Mouse (Mus musculus): ENCODE measurements around the gene Slc6a8. TPM values are rescaled to one million over a fixed set of nuclear protein-coding genes. Genes with fewer than 3 reads are reported as not detected.

Slc6a8 gene
- total RNA-seq (2021) = 10 to 100 TPM; 52.2 to 64.8 TPM

- DNase-seq = peak; percentile 82
- intact Hi-C loops (cut with DNase I) = no loop called here
Observed at GRCm38 (mm10) chrX:73672879-73673618, at the start of gene Slc6a8. Gene Slc6a8, plus strand, starts transcription at chrX:73673150.

GRCm38 (mm10) chrX:73626981-73627380 is 46.0 kb upstream of the Slc6a8 start:
- DNase-seq = no peak
- intact Hi-C loops (cut with DNase I) = no loop called here

GRCm38 (mm10) chrX:73635425-73635824 is 37.5 kb upstream of the Slc6a8 start:
- intact Hi-C loops (cut with DNase I) = no loop called here
- DNase-seq = no peak

- no peak for DNase-seq
- intact Hi-C loops (cut with DNase I) = no loop called here
Observed at GRCm38 (mm10) chrX:73637415-73637814, 35.5 kb upstream of the Slc6a8 start.

- peak; percentile 15 for DNase-seq
- intact Hi-C loops (cut with DNase I) = no loop called here
Observed at GRCm38 (mm10) chrX:73639255-73639675, 33.7 kb upstream of the Slc6a8 start, which contains the start of gene Dusp9. Gene Dusp9, plus strand, starts transcription at chrX:73639419.

GRCm38 (mm10) chrX:73639901-73640469 is 33.0 kb upstream of the Slc6a8 start:
- no peak for DNase-seq
- intact Hi-C loops (cut with DNase I) = no loop called here

- intact Hi-C loops (cut with DNase I) = no loop called here
Observed at GRCm38 (mm10) chrX:73645121-73645520, 27.8 kb upstream of the Slc6a8 start.

GRCm38 (mm10) chrX:73650869-73651268 is 22.1 kb upstream of the Slc6a8 start:
- no peak for DNase-seq

More at GRCm38 (mm10) chrX:73645121-73645520, 27.8 kb upstream of the Slc6a8 start:
- no peak for DNase-seq

GRCm38 (mm10) chrX:73653392-73653791 is 19.6 kb upstream of the Slc6a8 start:
- DNase-seq = no peak
- intact Hi-C loops (cut with DNase I) = no loop called here

More at GRCm38 (mm10) chrX:73650869-73651268, 22.1 kb upstream of the Slc6a8 start:
- intact Hi-C loops (cut with DNase I) = no loop called here

- peak; percentile 77 for DNase-seq
Observed at GRCm38 (mm10) chrX:73654177-73654576, 18.8 kb upstream of the Slc6a8 start.

GRCm38 (mm10) chrX:73655529-73655928 is 17.4 kb upstream of the Slc6a8 start:
- peak; percentile 25 for DNase-seq
- intact Hi-C loops (cut with DNase I) = loop anchor here (5.0 kb wide), 1 partner anchor 83 kb away; no protein-coding TSS in a partner anchor

More at GRCm38 (mm10) chrX:73654177-73654576, 18.8 kb upstream of the Slc6a8 start:
- intact Hi-C loops (cut with DNase I) = no loop called here

GRCm38 (mm10) chrX:73658391-73658790 is 14.6 kb upstream of the Slc6a8 start:
- intact Hi-C loops (cut with DNase I) = loop anchor here (5.0 kb wide), 1 partner anchor 86 kb away; no protein-coding TSS in a partner anchor
- no peak for DNase-seq

- no peak for DNase-seq
- intact Hi-C loops (cut with DNase I) = loop anchor here (5.0 kb wide), 1 partner anchor 87 kb away; no protein-coding TSS in a partner anchor
Observed at GRCm38 (mm10) chrX:73658936-73659574, 13.9 kb upstream of the Slc6a8 start.

- peak; percentile 37 for DNase-seq
- intact Hi-C loops (cut with DNase I) = loop anchor here (5.0 kb wide), 1 partner anchor 87 kb away; no protein-coding TSS in a partner anchor
Observed at GRCm38 (mm10) chrX:73659575-73660283, 13.2 kb upstream of the Slc6a8 start, which contains the start of gene Pnck. Gene Pnck, minus strand, starts transcription at chrX:73660117.

GRCm38 (mm10) chrX:73660284-73660665 is 12.7 kb upstream of the Slc6a8 start:
- intact Hi-C loops (cut with DNase I) = no loop called here
- DNase-seq = peak; percentile 38

GRCm38 (mm10) chrX:73663143-73663542 is 9.8 kb upstream of the Slc6a8 start:
- no peak for DNase-seq
- intact Hi-C loops (cut with DNase I) = no loop called here

GRCm38 (mm10) chrX:73672031-73672431 is 919 bp upstream of the Slc6a8 start:
- DNase-seq = peak; percentile 69
- intact Hi-C loops (cut with DNase I) = no loop called here

- no peak for DNase-seq
- intact Hi-C loops (cut with DNase I) = no loop called here
Observed at GRCm38 (mm10) chrX:73673619-73673967, 643 bp downstream of the Slc6a8 start.

- DNase-seq = peak; percentile 29
- intact Hi-C loops (cut with DNase I) = no loop called here
Observed at GRCm38 (mm10) chrX:73673968-73674661, 1.2 kb downstream of the Slc6a8 start.

- DNase-seq = no peak
- intact Hi-C loops (cut with DNase I) = no loop called here
Observed at GRCm38 (mm10) chrX:73675231-73675630, 2.3 kb downstream of the Slc6a8 start.

Data from left cerebral cortex, postnatal 4 days (tissue).